Mouse (Mus musculus) forebrain, postnatal 0 days (tissue): ENCODE results near the gene Cnih2. TPM values are rescaled to one million over a fixed set of nuclear protein-coding genes. Genes with fewer than 3 reads are reported as not detected.

Experiments
- ATAC-seq: fragments of 200-750 bp; cut with Nextera tagmentation; 2 replicates; pipeline ENCODE4 v1.8.0; 2017; ENCODE audit warnings: mild to moderate bottlenecking, moderate library complexity
- DNase-seq: peaks from one replicate; pipeline ENCODE4 v3.0.0-alpha.2; 2015
- H3K27ac ChIP-seq: fragments of 300-500 bp; sonication (generic); 2 replicates; pipeline ENCODE4 v1.5.1; 2014; ENCODE audit warnings: low read depth, mild to moderate bottlenecking, antibody characterized with exemption, low read length, moderate library complexity, mixed read lengths
- H3K27me3 ChIP-seq: fragments of 300-500 bp; sonication (generic); 2 replicates; pipeline ENCODE4 v1.6.1; 2014; ENCODE audit warnings: mild to moderate bottlenecking, low read length, mixed read lengths; ENCODE audit not compliant: insufficient read depth
- H3K36me3 ChIP-seq: fragments of 300-500 bp; sonication (generic); 2 replicates; pipeline ENCODE4 v1.6.1; 2014; ENCODE audit warnings: mild to moderate bottlenecking, moderate library complexity; ENCODE audit not compliant: insufficient read depth
- H3K4me1 ChIP-seq: fragments of 300-500 bp; sonication (generic); 2 replicates; pipeline ENCODE4 v1.6.1; 2014; ENCODE audit warnings: antibody characterized with exemption; ENCODE audit not compliant: insufficient read depth
- H3K4me2 ChIP-seq: fragments of 300-500 bp; sonication (generic); 2 replicates; pipeline ENCODE4 v1.6.1; 2014; ENCODE audit warnings: low read depth, mild to moderate bottlenecking, moderate library complexity
- H3K4me3 ChIP-seq: fragments of 300-500 bp; sonication (generic); 2 replicates; pipeline ENCODE4 v1.5.1; 2014; ENCODE audit warnings: low read depth, low read length, mixed read lengths
- H3K9ac ChIP-seq: fragments of 300-500 bp; sonication (generic); 2 replicates; pipeline ENCODE4 v1.6.1; 2014; ENCODE audit warnings: mild to moderate bottlenecking
- H3K9me3 ChIP-seq: fragments of 300-500 bp; sonication (generic); 2 replicates; pipeline ENCODE4 v1.6.1; 2016; ENCODE audit warnings: low read length
- CTCF ChIP-seq: sonication (generic); IDR thresholded peaks from 2 replicates; pipeline ENCODE4 v1.5.1; 2016; ENCODE audit warnings: antibody characterized with exemption, control low read depth, low read depth
- WGBS: fragments of 180-500 bp; shearing (Covaris S2); extraction: QIAGEN DNeasy Blood & Tissue Kit; methylation state at CpG from one replicate; pipeline ENCODE4 v1.1.7; 2014; 5-methylcytosine and 5-hydroxymethylcytosine counted together
- polyA plus RNA-seq: library from polyadenylated mRNA; unstranded; fragments of >200 nt; fragmentation: Nextera tagmentation; extraction: Ambion mirVana; gene quantifications from 2 replicates; pipeline ENCODE4 v1.2.1, GENCODE M21; 2015
- total RNA-seq: library from RNA; depleted of rRNA; stranded (reverse); fragments of >200 nt; gene quantifications from 2 replicates; pipeline ENCODE4 v1.2.3, GENCODE M21; 2014

Cnih2 gene
- total and polyA plus RNA-seq, 2 experiments from 2014 or later, result 604 to 663 TPM

DNA sequence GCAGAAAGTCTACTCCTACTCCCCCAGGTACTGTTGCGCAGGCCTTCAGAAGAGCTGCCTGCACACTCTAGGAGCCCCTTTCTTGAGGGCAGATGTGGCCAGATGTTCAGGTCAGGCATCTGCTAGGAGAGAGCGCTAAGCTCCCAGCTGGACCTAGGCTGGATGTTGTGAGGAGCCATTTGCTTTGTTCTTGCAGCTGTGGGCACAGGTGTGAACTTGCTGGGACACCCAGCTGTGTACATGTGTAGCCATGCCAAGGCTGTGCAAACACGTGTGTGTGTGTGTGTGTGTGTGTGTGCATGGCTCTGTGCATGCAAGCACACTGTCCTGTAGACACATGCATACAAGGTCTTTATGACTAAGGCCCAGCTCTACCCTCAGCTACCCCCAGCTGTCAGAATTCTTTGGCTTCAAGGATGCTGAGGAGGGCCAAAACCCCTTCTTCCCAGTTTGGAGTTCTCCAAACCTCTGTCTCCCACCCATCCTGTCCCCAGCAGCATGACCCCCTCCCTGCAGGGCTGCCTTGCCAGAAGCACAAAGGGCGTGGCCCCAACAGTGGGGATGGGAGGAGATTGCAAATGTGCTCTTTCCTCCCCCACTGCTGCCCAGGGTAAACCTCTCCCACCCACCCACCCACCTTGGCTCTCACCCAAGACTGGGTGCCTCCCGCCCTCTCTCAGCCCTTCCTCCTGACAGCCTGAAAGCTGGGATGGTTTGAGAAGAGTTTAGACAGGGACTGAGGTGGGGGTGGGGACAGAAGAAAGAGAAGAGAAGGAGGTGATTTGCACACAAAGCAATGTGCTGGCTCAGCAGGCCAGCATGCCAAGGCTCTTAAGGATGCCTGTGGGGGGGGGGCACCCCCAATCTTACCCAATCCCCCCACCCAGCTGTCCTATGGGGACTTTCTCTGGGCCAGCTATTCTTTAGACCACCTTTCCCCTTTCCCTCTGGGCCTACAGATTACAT lies 37.7 kb downstream of the Cnih2 start:
- H3K27ac ChIP-seq, result no peak overlapping the region
- TF ChIP-seq CTCF, result no peak
- WGBS, result 39% methylated on average over 5 of the region's 5 CpGs

DNA sequence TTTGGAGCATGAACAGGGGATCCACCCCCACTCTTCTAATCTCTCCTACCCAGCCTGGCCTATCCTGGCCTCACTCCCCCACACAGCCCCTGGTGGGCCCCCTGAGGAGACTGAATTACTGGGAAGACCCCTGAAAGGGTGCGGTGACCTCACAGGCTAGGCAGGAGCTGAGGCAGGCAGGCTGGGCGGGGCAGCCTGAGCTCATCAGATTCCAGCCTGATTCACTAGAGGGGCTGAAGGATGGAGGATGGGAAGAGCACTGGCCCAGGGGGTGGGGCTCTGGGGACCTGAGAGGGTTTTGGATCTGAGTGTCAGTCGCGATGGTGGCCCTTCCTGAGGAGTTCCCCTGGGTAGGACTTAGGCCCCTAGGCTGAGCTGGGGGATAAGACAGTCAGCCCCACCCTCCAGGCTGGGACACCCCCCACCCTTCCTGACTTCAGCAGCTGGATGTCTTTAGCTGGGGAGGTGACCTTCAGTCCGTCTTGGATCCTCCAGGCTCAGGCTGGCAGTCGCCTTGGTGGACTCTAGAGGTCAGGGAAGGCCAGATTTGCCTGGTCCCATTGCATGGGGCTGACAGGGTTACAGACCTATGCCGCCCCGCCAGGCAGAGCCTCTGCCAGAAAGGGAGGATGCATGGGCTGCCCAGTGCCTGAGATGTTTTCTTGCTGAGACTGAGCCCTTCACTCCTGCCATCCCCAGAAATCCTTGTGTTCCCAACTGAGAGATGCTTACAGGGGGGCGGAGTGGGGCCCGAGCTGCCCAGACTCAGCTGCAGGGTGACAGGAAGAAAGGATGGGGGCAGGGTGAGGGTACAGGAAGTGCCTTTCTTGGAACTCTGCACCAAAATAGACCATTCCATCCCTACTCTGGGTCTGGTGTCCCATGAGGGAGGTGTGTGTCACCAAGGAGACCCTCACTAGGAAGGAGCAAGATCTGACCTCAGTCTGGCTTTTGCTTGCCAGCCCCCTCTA lies 39.2 kb downstream of the Cnih2 start:
- WGBS, result 16% methylated on average over 10 of the region's 10 CpGs
- no peak overlapping the region for H3K4me3 ChIP-seq
- H3K36me3 ChIP-seq, result no peaks in the 10 kb centered on the region
- ATAC-seq (peak; percentile 16; the same call in 1 of the 2 replicates), DNase-seq (no peak)
- TF ChIP-seq CTCF, result no peak
- H3K9ac ChIP-seq, result 0 out of 2 replicates have a peak overlapping the region, but pooled peaks have one; percentile 6
- H3K4me2 ChIP-seq, result no peak overlapping the region
- no peaks in the 10 kb centered on the region for H3K9me3 ChIP-seq
- no peaks in the 10 kb centered on the region for H3K27me3 ChIP-seq
- no peak overlapping the region for H3K27ac ChIP-seq
- H3K4me1 ChIP-seq, result no peaks in the 10 kb centered on the region

More for the DNA sequence above, 37.7 kb downstream of the Cnih2 start:
- Histone ChIP-seq H3K9ac (no peak overlapping the region), H3K36me3 (no peaks in the 10 kb centered on the region), H3K4me1 (no peaks in the 10 kb centered on the region), H3K4me2 (no peak overlapping the region), H3K9me3 (no peaks in the 10 kb centered on the region), H3K4me3 (no peak overlapping the region), H3K27me3 (no peaks in the 10 kb centered on the region)
- ATAC-seq, result no peak; the same call in 1 of the 2 replicates
- no peak for DNase-seq

DNA sequence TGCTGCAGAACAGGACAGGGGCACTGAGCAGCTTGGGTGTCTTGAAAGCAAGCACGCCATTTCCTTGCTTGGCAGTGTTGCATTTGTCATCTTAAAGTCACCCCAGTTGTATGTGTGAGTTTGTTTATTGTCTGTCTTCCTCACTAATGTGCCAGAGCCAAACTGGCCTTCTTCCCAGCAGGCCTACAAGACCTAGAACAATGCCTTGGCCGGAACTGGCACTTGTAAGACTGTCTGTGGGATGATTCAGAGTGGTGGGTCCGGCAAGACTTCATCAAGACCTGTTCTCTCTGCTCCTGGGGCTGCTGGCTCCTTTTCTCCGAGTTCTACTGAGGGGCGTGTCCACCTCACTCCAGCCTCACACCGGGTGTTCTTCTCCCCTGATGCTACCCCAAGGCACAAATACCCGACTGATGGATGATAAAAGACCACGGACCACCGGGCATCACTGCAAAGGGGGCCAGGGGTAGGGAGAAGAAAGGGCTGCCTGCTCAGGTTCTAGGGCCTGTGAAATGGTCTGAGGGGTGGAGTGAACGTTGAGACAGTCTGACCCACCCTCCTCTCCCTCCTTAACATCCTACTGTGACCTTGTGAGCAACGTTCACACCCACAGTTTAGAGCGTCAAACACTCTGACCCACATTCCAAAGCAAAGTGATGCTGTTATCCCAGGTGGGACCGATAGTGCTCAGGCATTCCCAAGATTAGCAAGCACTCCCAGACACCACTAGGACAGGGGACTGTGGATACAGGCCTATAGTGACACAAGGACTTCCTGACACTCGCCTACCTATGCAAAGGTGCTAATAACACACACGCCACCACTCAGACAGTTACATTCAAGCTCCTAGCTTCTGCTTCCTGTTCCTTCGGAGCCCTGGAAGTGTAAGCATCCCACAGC lies 40.2 kb downstream of the Cnih2 start:
- no peak overlapping the region for H3K4me3 ChIP-seq
- no peak for TF ChIP-seq CTCF
- H3K9ac ChIP-seq, result no peak overlapping the region
- no peaks in the 10 kb centered on the region for H3K36me3 ChIP-seq
- H3K4me2 ChIP-seq, result no peak overlapping the region
- DNase-seq, result no peak
- no peaks in the 10 kb centered on the region for H3K9me3 ChIP-seq
- H3K27me3 ChIP-seq, result no peaks in the 10 kb centered on the region
- no peak for ATAC-seq
- H3K4me1 ChIP-seq, result no peaks in the 10 kb centered on the region
- 28% methylated on average over 16 of the region's 16 CpGs for WGBS
- no peak overlapping the region for H3K27ac ChIP-seq

DNA sequence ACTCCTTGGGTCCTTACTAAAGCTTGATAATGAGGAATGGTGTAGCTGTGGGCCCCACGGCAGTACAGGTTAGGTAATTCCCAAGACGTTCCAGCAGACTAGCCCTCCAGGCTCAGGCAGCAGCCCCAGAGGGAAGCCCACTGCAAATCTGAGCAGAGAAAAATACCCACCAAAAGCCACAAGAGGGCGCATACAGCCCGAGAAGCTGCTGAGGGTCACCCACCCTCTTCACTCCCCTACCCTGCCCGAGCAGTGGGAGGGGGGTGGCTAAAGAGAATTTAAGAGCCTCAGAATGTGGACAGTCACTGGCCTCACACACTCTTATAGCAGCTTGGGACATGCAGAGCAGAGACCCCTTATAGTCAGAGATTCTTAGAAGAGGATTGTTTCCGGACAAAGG lies 42.1 kb downstream of the Cnih2 start:
- peaks cover 1% of the 10 kb centered on the region; the same call in 1 of the 2 replicates for H3K36me3 ChIP-seq
- no peak overlapping the region for H3K9ac ChIP-seq
- no peaks in the 10 kb centered on the region for H3K9me3 ChIP-seq
- TF ChIP-seq CTCF, result peak; percentile 81
- no peak overlapping the region for H3K4me3 ChIP-seq
- H3K27me3 ChIP-seq, result no peaks in the 10 kb centered on the region
- no peak overlapping the region for H3K27ac ChIP-seq
- ATAC-seq (peak; percentile 66), DNase-seq (peak; percentile 76)
- H3K4me2 ChIP-seq, result no peak overlapping the region
- WGBS, result 13% methylated on average over 6 of the region's 6 CpGs
- no peaks in the 10 kb centered on the region for H3K4me1 ChIP-seq

DNA sequence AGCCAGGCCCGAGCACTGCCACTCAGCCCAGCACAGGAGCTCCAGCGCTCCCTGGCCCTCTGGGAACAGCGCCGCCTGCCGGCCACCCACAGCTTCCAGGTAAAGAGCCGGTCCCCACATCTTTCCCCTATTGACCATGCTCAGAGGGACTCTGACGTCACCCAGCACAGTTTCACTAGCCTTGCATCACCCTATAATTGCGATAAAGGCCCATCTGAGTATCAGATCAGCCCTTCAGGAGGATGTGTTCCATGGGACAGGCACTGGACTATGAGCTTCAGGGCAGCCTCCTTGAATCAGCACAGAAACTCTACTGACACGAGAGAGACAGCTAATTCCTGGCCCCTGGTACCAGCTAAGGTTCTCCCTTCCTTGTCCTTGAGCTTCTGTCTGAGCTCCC lies 44.4 kb downstream of the Cnih2 start:
- ATAC-seq (no peak), DNase-seq (peak; percentile 29)
- no peak overlapping the region for H3K4me2 ChIP-seq
- peaks cover 11% of the 10 kb centered on the region for H3K36me3 ChIP-seq
- no peaks in the 10 kb centered on the region for H3K9me3 ChIP-seq
- no peak overlapping the region for H3K27ac ChIP-seq
- H3K9ac ChIP-seq, result no peak overlapping the region
- WGBS, result 16% methylated on average over 9 of the region's 9 CpGs
- no peaks in the 10 kb centered on the region for H3K27me3 ChIP-seq
- TF ChIP-seq CTCF, result peak; percentile 71
- H3K4me3 ChIP-seq, result no peak overlapping the region
- H3K4me1 ChIP-seq, result peaks cover 7% of the 10 kb centered on the region; the same call in 1 of the 2 replicates

DNA sequence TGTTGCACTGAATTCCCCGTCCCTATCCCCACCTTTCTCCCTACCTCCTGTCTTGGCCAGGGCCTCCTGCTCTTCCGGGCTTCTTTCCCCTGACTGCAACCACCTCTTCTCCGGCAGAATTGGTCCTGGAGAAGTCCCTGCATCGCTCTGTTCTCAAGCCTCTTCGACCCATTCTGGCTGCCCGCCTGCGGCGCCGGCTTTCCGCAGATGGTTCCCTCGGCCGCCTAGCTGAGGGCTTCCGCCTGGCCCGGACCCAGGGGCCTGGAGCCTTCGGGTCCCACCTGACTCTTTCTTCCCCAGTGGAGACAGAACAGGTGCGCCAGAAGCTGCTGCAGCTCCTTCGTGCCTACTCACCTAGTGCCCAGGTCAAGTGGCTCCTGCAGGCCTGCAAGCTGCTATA lies 45.5 kb downstream of the Cnih2 start:
- no peak for ATAC-seq

More for the DNA sequence above, 45.5 kb downstream of the Cnih2 start:
- Histone ChIP-seq H3K4me2 (no peak overlapping the region), H3K4me1 (peaks cover 7% of the 10 kb centered on the region; the same call in 1 of the 2 replicates), H3K9ac (no peak overlapping the region), H3K9me3 (no peaks in the 10 kb centered on the region), H3K36me3 (peaks cover 18% of the 10 kb centered on the region), H3K27me3 (no peaks in the 10 kb centered on the region), H3K4me3 (no peak overlapping the region), H3K27ac (no peak overlapping the region)
- 69% methylated on average over 17 of the region's 17 CpGs for WGBS
- no peak for DNase-seq
- TF ChIP-seq CTCF, result no peak
